8 mouse cellular contexts compared by ENCODE assay signal in the genomic region with DNA sequence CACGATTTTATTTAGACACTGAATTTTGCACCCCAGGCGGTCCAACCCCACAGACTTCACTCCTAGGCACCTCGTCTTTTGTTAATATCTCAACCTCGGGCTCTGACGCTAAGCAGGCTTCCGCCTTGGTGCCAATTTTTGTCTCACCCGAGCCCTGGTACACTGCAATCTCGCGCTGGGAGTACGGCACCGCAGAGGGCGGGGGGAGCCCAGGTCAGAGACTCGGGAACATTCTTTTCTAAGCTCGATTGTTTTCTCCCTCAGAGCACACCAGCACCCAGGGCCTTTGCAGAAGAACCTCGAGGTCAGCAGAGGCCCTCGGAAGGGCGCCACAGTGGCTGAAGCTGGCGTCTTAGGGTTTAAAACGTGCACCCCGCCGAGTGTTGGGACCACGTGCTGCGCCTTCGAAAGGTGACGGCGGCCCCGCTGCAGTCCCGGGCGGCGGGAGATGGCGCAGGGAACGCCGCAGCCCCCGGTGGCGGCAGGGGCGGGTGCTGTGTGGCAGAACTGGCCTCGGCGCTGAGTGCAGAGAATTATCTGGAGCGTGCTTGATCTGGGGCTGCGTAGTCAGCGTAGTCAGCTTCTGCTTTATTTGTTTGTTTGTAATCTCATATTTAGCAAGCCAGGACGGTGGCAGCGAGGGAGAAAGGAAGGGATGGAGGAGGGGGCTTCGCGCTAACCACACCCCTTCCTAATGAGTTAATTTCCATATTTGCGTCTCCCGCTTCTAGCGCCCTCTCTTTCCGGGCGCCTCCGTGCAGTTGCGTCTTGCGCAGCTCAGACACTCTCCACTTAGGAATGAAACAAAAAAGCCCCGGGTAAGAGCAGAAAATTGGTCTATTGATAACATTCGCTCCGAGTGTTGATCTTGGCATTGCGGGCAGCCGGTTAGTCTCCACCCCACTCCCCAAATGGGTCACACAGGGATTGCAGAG. TPM values are rescaled to one million over a fixed set of nuclear protein-coding genes. Genes with fewer than 3 reads are reported as not detected.
DNase-seq lines count a peak whose midpoint lies in the region; ATAC-seq lines count a peak whose summit lies in the region.

No protein-coding gene starts in this region.

- peak overlapping the region; percentile 12; the same call in 1 of the 2 replicates for H3K9ac ChIP-seq in embryonic facial prominence, embryonic 12.5 days
- peak overlapping the region; percentile 49 for H3K9ac ChIP-seq in hindbrain, embryonic 16.5 days (ENCODE audit: low read depth, low read length)
- peak overlapping the region; percentile 65 for H3K9ac ChIP-seq in midbrain, embryonic 16.5 days (ENCODE audit: low read depth, low read length)

- peak overlapping the region; percentile 27 for H3K4me3 ChIP-seq in embryonic facial prominence, embryonic 12.5 days
- H3K4me3 ChIP-seq in hindbrain, embryonic 16.5 days (ENCODE audit: low read length) = peak overlapping the region; percentile 29
- peak overlapping the region; percentile 39 for H3K4me3 ChIP-seq in midbrain, embryonic 16.5 days (ENCODE audit: low read depth, low read length)

- H3K27ac ChIP-seq in embryonic facial prominence, embryonic 12.5 days = peak overlapping the region; percentile 65
- peak overlapping the region; percentile 77 for H3K27ac ChIP-seq in hindbrain, embryonic 16.5 days (ENCODE audit: low read depth, low read length)
- peak overlapping the region; percentile 91 for H3K27ac ChIP-seq in midbrain, embryonic 16.5 days (ENCODE audit: low read length)

- peaks cover 73% of the 10 kb centered on the region for H3K27me3 ChIP-seq in embryonic facial prominence, embryonic 12.5 days
- H3K27me3 ChIP-seq in hindbrain, embryonic 16.5 days (replicated peaks; ENCODE audit: control insufficient read depth, insufficient read depth, low read length) = peaks cover 23% of the 10 kb centered on the region
- peaks cover 22% of the 10 kb centered on the region for H3K27me3 ChIP-seq in midbrain, embryonic 16.5 days (ENCODE audit: control insufficient read depth, insufficient read depth, low read depth, low read length)

- DNase-seq in lung, adult 18-20 months = peak; percentile 41 to 54
- DNase-seq in lung, postnatal 10 days = no peak
- no peak for DNase-seq in frontal cortex, postnatal 14 days (ENCODE audit: low spot score in 2 of 2)
- no peak for DNase-seq in layer of hippocampus, adult 8-10 months (ENCODE audit: low spot score in 2 of 2)
- no peak for DNase-seq in left cerebral cortex, postnatal 36 days (ENCODE audit: low spot score in 2 of 2)

- ATAC-seq in embryonic facial prominence, embryonic 12.5 days (ENCODE audit: insufficient number of reproducible peaks, insufficient read depth, low FRiP score, low TSS enrichment) = peak; percentile 41
- ATAC-seq in hindbrain, embryonic 16.5 days = peak; percentile 72
- ATAC-seq in midbrain, embryonic 16.5 days = peak; percentile 39

- no peaks in the 10 kb centered on the region for H3K9me3 ChIP-seq in embryonic facial prominence, embryonic 12.5 days
- H3K9me3 ChIP-seq in hindbrain, embryonic 16.5 days (ENCODE audit: control insufficient read depth, low read length) = no peaks in the 10 kb centered on the region
- H3K9me3 ChIP-seq in midbrain, embryonic 16.5 days (replicated peaks; ENCODE audit: control insufficient read depth, low read length, poor library complexity, severe bottlenecking) = no peaks in the 10 kb centered on the region

- H3K4me2 ChIP-seq in embryonic facial prominence, embryonic 12.5 days (replicated peaks) = peak overlapping the region; percentile 49
- peak overlapping the region; percentile 55 for H3K4me2 ChIP-seq in hindbrain, embryonic 16.5 days (ENCODE audit: low read length)
- peak overlapping the region; percentile 69 for H3K4me2 ChIP-seq in midbrain, embryonic 16.5 days (ENCODE audit: low read length)

- WGBS in embryonic facial prominence, embryonic 12.5 days = under 1% methylated on average over 58 of the region's 58 CpGs
- under 1% methylated on average over 58 of the region's 58 CpGs for WGBS in hindbrain, embryonic 16.5 days
- under 1% methylated on average over 57 of the region's 58 CpGs for WGBS in midbrain, embryonic 16.5 days

- H3K36me3 ChIP-seq in embryonic facial prominence, embryonic 12.5 days = no peaks in the 10 kb centered on the region
- no peaks in the 10 kb centered on the region for H3K36me3 ChIP-seq in hindbrain, embryonic 16.5 days (ENCODE audit: control insufficient read depth, insufficient read depth, low read length)
- H3K36me3 ChIP-seq in midbrain, embryonic 16.5 days (ENCODE audit: control insufficient read depth, insufficient read depth, low read length) = no peaks in the 10 kb centered on the region

- H3K4me1 ChIP-seq in embryonic facial prominence, embryonic 12.5 days = peaks cover 9% of the 10 kb centered on the region; the same call in 1 of the 2 replicates
- H3K4me1 ChIP-seq in hindbrain, embryonic 16.5 days (ENCODE audit: control insufficient read depth, insufficient read depth, low read depth, low read length) = peaks cover 4% of the 10 kb centered on the region; the same call in 1 of the 2 replicates
- H3K4me1 ChIP-seq in midbrain, embryonic 16.5 days (ENCODE audit: control insufficient read depth, insufficient read depth, low read length) = peaks cover 25% of the 10 kb centered on the region

- intact Hi-C loops in left cerebral cortex, postnatal 36 days (cut with DNase I) = loop anchor here (2.0 to 5.0 kb wide), 2 partner anchors 13 to 428 kb away; partner anchors contain the start of gene Sox2

RNA-seq across cellular contexts. Expression of gene Sox2, which starts 13.8 kb away (rescaled TPM):
- 11.4 and 13.5 TPM in 2 replicates for polyA plus RNA-seq in embryonic facial prominence, embryonic 12.5 days (2016; fragmentation: Nextera tagmentation; extraction: Ambion mirVana)
- polyA plus RNA-seq in hindbrain, embryonic 16.5 days (2015; fragmentation: Nextera tagmentation; extraction: Ambion mirVana) = 8.2 and 8.6 TPM in 2 replicates
- polyA plus RNA-seq in midbrain, embryonic 16.5 days (2015; fragmentation: Nextera tagmentation; extraction: Ambion mirVana) = 14.3 and 22.2 TPM in 2 replicates
- total RNA-seq in layer of hippocampus, adult 8-10 months (2022) = 10 to 100 TPM; 38.6 to 47.2 (median 43.5) TPM
- 10 to 100 TPM; 39.9 to 44.4 TPM for total RNA-seq in left cerebral cortex, postnatal 36 days (2021)

Comparison
In these comparisons a context has a peak if more than half of its experiments do, and no peak if none do; other contexts are left out.
1. DNase-seq: peak in lung, adult 18-20 months (2 of 2); none in lung, postnatal 10 days (single experiment), frontal cortex, postnatal 14 days (0 of 2), layer of hippocampus, adult 8-10 months (0 of 2) and left cerebral cortex, postnatal 36 days (0 of 2).
2. H3K9ac ChIP-seq: peak in every context shown above with its lines; median percentile 65 in midbrain, embryonic 16.5 days; 49 in hindbrain, embryonic 16.5 days; 12 in embryonic facial prominence, embryonic 12.5 days.
3. Peak in every context shown above with its lines, with median percentiles within 50 percentile points of each other: ATAC-seq, H3K27ac ChIP-seq, H3K4me2 ChIP-seq and H3K4me3 ChIP-seq.